Mouse (Mus musculus) neutrophil, adult 5-6 weeks (primary cell): ENCODE data around the gene Marveld3. TPM values are rescaled to one million over a fixed set of nuclear protein-coding genes. Genes with fewer than 3 reads are reported as not detected.
A peak's percentile ranks its signal among the peaks of the same experiment; 100 is the strongest.

Experiments used
- ATAC-seq: fragments of 151-379, 151-347 bp; 2 replicates; pipeline ENCODE4 v1.8.0; 2017; ENCODE audit warnings: mild to moderate bottlenecking, moderate TSS enrichment; ENCODE audit not compliant: insufficient number of reproducible peaks, poor library complexity, low FRiP score, severe bottlenecking; ENCODE audit errors: extremely low read depth
- total RNA-seq: library from RNA; stranded (forward); fragments of 200-1000 nt; gene quantifications from 2 replicates; pipeline ENCODE4 v1.2.3, GENCODE M21; 2017

The Marveld3 gene
- total RNA-seq, 1 experiment from 2014 or later = not detected

DNA sequence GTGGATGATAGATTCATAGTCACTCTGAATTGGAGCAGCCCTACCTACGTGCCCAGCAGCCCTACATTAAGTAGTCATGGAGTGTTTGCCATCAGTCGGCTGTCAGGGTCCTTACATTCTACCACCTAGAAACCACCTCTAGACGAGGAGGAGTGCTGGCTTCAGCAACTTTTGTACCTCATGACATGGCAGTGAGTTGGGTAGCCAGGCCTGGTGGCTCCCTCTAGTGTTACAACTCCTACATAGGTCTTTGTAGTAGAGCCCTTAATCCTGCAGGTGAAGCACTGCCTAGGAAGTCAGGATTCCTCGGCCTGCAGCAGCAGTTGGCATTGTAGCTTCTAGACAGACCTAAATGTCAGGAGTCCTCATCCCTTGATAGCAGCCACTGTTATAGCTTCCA, 44.7 kb downstream of the Marveld3 start:
- peak; percentile 79 for ATAC-seq

DNA sequence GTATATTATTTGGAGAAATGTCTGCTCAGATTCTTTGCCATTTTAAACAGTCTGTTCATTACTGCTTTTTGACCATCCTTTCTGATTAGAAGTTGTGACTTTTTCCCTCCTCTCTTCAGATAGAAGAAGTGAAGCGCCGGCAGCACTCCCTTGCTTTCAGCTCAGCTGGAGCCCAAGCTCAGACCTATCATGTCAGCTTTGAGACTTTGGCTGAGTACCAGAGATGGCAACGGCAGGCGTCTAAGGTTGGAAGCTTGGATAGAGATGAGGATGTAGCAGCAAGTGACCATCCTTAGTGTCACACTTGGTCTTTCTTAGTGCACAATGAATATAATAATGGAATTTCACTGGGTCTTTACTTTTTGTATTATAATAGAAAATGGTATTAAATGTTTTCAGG, 54.6 kb downstream of the Marveld3 start:
- no peak for ATAC-seq

DNA sequence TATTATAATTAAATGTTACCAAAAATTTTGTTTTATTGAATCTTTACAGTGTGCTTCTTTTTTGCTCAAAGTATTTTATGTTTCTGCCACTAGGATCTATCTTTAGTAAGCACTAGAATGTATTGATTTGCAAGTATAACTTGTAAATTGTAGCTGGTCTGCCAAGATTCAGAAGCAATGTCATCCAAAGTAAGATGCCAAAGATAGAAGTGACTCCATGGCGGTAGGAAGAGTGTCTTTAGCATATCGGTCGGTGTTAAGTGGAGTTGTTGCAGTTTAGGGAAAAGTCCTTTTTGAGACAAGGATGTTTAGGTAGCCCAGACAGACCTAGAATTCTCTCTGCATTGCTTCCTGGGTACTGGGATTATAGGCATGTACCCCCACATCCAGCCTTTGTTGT, 55.1 kb downstream of the Marveld3 start:
- ATAC-seq = no peak

DNA sequence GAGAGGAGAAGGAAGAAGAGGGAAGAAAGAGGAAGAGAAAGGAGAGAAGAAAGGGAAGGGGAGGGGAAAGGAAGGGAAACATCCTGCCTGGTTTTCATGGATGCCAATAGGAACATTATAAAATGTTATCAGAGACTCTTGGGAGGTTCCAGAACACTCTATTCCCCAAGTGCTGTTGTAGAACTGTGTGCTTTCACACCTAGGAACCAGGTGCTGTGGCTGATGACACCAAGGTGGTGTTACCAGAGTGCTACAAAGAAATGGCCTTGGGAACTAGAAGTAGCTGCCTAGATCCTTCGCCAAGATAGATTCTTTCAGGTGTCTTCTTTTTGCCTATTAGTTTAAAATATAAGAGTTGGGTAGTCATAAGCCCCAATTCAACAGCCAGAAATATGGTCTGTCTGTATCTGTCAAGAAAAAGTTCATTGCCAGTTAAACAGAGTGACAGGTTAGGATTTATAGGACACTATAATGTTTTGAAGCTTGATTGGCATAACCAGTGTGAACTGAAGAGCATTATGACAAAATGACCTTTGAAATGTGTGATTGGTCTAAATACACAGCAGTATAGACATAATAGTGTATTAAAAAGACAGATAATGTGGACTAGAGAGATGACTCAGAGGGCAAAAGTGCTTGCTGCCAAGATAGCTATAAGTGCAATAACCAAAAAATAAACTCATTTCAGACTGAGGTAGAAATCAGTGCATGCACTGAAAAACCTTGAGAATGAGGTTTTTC, 56.9 kb downstream of the Marveld3 start:
- no peak for ATAC-seq

DNA sequence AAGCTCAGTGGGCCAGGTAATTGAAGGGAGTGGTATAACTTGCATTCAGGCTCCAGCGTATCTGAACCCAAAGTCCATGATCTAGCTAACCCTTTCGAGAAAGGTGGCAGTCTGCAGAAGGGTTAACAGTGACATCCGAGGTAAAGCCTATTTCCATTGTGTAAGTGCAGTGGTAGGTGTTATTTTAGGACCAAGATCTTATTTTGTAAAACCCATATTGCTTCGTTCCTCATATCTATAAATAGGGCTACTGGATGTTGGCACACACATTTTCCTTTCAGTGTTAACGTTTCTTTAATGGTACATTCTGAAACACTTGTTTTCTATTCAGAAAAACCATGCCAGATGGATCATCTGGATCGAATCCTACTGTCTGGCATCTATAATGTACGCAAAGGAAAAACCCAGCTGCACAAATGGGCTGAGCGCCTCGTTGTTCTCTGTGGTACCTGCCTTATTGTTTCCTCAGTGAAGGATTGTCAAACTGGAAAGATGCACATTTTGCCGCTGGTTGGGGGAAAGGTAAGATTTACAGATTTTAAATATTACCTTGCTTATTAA, 58.0 kb downstream of the Marveld3 start:
- ATAC-seq = no peak

DNA sequence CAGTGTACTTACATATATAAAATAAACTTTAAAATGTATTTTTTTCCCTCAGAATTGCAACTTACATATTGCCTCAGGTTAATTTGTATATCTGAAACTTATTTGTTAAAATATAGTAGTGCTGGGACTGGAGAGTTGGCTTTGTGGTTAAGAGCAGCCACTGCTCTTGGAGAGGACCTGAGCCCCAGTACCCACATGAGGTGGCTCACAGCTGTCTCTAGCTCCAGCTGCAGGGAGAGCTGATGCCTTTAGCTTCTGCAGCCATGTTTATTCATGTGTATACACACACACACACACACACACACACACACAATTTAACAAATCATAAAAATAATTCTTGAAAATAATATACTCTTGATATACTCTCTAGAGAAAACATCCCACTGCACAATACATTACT, 59.6 kb downstream of the Marveld3 start:
- ATAC-seq = no peak

Other genes with a start within 250 kb of the Marveld3 start
- gene Atxn1l, start 224.5 kb downstream of the Marveld3 start, total RNA-seq = 23.9 and 26.4 TPM in 2 replicates
- 106 and 107 TPM in 2 replicates for gene Ap1g1, start 183.6 kb downstream of the Marveld3 start, total RNA-seq
- gene Phlpp2, start 93.7 kb downstream of the Marveld3 start, total RNA-seq = 7.7 and 9.1 TPM in 2 replicates
- not detected in 2 replicates for gene Tat, start 28.2 kb upstream of the Marveld3 start, total RNA-seq
- gene Chst4, start 77.5 kb upstream of the Marveld3 start, total RNA-seq = not detected in 2 replicates
- gene Zfp612, start 117.5 kb upstream of the Marveld3 start, total RNA-seq = 0.25 and 1.0 TPM in 2 replicates
- gene Gm21964, start 139.0 kb upstream of the Marveld3 start, total RNA-seq = not detected in 2 replicates
- not detected in 2 replicates for gene Gm17720, start 140.6 kb upstream of the Marveld3 start, total RNA-seq
- not detected in 2 replicates for gene Calb2, start 206.0 kb upstream of the Marveld3 start, total RNA-seq